Mouse (Mus musculus) CH12.LX (cell line): ENCODE data around the gene Trpc4ap.

Experiments
- CHD2 ChIP-seq: IDR thresholded peaks from 2 replicates; pipeline ENCODE4 v1.6.1; 2011; ENCODE audit warnings: low read length, improper control_type of control experiment
- KAT2A ChIP-seq: IDR thresholded peaks from 2 replicates; pipeline ENCODE4 v1.6.1; 2012; ENCODE audit warnings: low read length, improper control_type of control experiment, inconsistent platforms; ENCODE audit not compliant: insufficient replicate concordance

GRCm38 (mm10) chr2:155611834-155612550, 80.2 kb downstream of the Trpc4ap start:
- TF ChIP-seq CHD2: no peak
- no peak for TF ChIP-seq KAT2A
